Mouse (Mus musculus) 416B (cell line): ENCODE measurements around the gene Sf1.

Experiments
- DNase-seq: peaks from one replicate; pipeline ENCODE4 v3.0.0; 2011; ENCODE audit warnings: low read depth

Gene Sf1

DNA sequence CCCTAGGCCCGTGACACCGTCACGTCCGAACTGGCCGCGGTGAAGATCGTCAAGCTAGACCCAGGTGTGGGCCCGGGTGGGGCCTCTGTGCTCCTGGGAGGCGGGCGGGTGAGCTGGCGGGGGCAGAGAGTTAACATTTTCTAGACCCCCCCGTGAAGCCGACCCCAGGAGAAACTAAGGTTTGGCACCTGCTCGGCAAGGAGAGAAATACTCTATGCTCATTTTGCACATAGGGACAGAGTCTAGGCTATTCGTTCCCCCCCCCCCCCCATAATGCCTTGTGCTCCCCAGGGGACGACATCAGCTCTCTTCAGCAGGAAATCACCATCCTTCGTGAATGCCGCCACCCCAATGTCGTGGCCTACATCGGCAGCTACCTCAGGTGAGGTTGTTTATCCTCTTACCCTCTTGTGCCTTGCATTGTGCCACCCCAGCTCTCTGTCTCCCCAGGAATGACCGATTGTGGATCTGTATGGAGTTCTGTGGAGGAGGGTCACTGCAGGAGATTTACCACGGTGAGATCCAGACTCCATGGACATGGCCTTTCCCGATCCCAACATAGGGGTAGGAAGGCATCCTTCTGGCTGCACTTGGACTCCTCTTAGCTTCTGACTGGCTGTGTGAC lies 21.9 kb upstream of the Sf1 start:
- DNase-seq, result no peak

DNA sequence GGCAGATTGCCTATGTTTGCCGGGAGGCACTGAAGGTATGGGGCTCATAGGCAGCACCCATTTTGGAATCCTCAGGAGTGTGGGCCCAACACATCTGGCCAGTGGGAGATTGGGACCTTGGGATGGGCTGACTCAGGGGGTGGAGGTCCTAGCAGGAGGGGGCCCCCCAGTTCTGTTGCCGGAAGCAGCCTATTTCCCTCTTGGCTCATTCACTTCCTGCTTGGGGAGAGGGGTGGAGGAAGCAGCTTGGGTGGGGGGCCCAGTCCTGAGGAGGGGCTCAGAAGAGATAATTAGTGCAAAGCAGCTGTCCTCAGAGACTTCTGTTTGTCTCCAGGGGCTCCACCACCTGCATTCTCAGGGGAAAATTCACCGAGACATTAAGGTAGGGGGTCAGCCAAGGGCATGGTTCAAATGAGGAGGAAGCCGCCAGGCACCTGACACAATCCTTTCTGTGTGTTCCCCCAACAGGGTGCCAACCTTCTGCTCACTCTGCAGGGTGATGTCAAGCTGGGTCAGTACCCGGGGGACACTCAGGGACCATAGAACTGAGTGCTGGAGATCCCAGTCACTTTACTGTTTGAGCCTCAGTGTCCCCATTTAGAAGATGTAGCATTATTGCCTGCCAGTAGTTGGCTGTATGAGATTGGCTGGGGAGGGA lies 21.1 kb upstream of the Sf1 start:
- no peak for DNase-seq

DNA sequence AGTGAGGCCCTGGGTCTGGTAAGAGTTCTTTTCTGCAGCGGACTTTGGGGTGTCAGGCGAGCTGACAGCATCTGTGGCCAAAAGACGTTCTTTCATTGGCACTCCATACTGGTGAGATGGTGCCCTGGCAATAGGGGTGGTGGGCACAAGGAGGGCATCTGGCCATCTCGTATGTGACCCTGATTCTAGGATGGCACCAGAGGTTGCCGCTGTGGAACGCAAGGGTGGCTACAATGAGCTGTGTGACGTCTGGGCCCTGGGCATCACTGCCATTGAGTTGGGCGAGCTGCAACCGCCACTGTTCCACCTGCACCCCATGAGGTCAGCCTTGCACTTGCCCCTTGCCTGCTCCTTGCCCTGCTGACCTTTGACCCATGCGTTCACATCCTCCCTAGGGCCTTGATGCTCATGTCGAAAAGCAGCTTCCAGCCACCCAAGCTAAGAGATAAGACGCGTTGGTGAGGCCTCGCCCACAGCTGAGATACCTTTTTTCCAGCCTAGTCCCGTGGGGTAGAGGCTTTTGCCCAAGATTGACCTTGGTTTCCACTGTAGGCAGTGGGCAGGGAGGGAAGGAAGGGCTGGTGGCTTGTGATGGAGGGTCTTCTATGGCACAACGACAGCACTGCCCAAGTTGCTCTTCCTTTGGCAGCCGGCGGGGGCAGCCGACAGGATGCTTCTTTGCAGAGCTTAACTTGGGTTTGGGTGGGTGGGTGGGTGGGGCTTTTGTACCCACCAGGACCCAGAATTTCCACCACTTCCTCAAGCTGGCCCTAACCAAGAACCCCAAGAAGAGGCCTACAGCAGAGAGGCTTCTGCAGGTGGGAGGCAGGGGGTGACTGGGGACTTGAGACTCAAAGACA lies 20.2 kb upstream of the Sf1 start:
- no peak for DNase-seq

DNA sequence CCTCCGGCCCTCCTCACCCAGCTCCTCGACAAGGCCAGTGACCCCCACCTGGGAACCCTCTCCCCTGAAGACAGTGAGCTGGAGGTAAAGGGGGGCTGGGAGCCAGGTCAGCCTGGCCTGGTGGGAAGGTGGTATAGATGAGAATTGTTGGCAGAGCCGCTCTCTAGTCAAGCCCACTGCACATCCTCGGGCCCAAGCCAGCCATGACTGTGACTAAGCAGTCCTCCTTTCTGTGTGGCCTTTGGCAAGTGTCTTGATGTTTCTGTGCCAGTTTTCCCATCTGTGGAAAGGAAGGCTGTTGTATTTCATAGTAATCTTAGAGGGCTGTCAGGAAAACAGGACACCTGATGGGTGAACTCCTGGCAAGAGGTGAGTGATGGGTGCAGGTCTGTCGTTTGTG lies 19.5 kb upstream of the Sf1 start:
- DNase-seq, result no peak

DNA sequence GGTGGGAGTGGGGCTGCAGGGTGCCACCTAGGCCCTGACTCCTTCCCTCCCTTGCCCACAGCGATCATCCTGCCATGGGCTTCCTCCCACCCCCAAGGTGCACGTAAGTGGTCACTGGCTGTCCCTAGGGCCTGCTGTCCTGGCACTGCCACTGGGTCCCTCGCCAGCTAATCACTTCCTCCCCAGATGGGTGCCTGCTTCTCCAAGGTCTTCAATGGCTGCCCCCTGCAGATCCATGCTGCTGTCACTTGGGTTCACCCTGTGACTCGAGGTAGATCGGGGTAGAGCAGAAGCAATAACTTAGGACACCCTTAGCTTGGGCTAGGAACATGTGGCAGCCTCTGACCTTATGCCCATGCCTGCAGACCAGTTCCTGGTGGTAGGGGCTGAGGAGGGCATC lies 17.5 kb upstream of the Sf1 start:
- DNase-seq, result no peak

DNA sequence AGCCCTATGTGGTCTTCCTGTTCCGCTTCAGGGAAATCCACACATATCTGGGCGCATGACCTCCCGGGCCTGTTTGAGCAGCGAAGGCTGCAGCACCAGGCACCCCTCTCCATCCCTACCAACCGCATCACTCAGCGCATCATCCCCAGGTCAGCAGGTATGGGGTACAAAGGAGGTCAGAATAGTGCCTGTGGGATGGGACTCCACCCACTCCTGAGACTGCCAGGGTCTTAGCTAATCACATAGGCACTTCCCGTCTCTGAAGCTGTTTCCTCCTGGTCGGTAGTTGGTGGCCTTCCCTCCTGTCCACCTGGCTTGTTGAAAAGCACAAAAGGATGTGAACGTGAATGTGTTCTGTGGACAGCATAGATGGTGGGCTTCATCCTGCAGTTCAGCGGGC lies 16.8 kb upstream of the Sf1 start:
- DNase-seq, result no peak

DNA sequence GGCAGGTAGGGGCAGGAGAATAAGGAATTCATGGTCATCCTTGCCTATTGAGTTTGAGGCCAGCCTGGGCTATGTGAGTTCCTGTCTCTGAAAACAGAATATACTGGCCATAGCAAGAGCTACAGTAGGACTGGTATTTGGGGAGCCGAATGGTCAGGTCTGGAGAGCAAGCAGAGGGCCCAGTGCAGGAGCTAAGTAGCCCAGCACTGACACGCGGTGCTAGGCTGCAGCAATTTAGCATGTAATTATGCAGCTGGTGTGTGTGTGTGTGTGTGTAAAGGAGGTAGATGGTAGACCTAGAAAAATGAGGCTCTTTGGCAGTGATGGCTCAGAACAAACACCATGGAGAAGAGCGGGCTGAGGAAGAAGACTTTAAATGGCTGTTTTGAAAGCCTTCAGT lies 15.9 kb upstream of the Sf1 start:
- no peak for DNase-seq

DNA sequence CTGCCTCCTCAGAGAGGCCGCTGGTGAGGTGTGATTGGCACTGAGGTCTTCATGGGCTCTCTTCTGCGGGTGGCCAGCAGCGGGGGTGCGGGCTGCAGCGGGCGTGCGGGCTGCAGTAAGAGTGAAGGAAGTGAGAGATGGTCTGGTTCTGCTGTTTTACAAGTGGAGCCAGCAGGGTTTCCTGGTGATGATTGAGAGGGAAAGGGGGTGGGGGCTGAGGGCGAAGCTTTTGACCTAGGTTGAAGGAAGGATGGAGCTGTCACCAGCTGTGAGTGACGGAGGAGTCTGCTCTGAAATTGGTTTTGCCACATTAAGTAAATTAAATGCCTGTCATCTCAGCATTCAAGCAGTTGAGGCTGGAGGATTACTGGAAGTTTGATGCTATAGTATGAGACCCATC lies 14.8 kb upstream of the Sf1 start:
- DNase-seq, result peak; percentile 50

DNA sequence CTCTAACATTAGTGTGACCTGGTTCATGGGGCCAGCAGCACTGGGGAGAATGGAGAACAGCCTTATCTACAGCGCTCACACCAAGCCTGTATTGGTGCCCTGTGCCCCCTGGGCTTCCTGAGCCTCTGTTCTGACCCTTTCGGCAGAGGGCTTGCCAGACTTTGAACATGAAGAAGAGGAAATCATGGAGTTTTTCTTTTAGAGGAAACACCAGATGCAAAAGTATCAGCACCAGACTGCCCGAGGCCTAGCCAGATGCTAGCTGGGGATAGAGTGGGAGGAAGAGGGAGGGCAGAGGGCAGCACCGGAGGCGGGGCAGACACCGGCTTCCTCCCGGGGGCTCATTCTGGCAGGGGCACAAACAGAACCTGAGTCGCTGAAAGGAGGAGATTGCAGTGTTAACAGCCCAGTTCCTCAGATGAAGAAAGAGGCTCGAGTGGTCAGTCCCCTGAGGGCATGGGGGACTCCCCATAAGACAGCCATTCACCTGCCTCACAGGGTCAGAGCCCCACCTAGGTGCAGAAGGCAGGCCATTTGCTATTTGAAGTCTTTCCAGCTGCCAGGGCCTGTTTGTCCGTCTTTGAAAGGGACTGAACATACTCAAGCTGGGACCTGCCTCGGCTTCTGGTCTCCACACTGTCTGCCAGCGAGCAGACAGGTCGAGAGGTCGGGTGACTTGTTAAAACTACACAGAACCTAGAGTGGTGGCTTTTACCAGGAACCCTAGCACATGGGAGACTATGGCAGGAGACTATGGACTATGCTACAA lies 14.1 kb upstream of the Sf1 start:
- peak; percentile 79 for DNase-seq

DNA sequence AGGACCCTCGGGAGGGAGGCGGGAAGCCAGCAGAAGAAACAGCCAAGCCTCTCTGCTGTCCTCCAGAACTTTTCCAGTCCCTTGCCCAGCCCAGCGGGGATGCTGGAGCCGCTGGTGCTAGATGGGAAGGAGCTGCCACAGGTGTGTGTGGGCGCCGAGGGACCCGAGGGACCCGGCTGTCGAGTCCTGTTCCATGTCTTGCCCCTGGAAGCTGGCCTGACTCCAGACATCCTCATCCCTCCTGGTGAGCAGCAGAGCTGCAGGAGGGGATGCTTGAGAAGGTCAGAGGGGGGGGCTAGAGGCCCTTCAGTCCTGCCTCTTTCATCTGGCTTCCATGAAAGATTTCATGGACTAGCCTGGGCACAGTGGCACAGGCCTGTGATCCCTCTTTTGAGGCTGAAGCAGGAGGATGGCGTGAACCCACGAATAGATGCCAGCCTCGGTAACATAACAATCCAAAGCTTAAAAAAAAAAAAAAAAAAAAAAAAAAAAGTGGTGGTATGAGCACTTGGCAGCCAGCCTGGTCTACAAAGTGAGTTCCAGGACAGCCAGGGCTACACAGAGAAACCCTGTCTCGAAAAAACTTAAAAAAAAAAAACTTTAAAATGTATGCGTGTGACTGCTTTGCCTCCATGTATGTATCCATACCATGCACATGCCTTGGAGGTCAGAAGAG lies 11.9 kb upstream of the Sf1 start:
- DNase-seq, result no peak

DNA sequence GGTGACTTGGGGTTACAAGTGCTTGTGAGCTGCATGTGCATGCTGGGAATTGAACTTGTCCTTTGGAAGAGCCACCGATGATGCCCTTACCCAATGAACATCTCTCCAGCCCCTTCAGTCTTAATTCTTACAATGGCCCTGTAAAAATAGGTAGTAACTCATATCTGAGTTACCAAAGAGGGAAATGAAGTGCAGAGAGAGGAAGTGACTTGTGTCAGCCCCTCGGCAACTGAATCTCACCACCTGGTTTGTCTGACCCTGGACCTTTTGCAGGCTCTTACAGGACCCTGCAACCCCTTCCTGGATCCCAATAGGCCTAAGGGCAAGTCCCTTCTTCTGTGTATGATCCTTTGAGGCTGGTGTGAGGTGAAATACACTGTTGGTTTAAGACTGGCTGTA lies 11.4 kb upstream of the Sf1 start:
- DNase-seq, result peak; percentile 40

DNA sequence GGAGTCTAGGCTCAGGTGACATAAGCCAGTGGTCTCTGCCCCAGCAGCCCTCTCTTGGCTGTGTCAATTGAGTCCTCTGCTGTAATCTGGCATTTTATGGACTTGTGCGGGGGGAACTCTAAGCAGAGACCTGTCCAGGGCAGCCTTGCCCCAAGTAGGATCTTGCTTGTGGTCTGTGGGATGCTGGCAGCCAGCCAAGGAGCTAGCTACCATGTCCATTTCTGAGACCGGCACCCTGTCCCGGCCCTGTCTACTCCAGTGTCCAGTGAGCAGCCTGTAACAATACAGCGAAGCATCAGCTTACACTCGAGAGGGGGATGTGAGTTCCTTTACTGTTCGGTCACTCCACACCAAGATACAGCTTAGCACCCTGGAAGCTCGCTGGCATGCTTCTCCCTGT lies 9.5 kb upstream of the Sf1 start:
- no peak for DNase-seq

DNA sequence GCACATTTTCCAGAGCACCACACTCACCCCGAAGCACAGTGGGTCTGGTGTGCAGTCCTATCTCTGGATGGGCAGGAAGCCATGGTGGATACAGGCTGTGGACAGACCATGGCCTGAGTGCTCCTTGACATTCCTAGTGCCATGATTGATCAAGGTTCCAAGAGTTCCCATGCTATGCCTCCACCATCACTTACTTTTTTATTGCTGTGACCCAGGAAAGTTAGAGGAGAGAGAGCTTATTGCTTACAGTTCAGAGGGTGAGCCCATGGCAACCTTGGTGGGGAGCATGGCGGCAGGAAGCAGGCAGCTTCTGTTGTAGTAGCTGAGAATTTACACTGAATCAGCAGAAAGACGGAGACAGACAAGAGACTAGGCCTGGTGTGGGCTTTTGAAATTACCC lies 2.2 kb upstream of the Sf1 start:
- no peak for DNase-seq

DNA sequence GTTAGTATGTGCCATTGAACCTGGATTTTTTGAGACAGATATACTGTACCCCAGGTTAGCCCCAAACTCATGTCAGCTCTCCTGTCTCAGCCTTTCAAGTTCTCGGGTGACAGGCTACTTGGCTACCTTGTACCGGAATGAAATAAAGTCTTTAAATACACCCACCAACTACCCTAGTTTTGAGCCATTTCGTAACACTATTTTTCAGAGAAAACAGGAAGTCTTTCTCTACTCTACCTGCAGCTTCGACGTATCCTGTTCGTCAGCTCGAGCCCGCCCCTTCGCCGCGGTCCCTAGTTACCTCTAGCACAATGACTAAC lies 439 bp upstream of the Sf1 start:
- DNase-seq, result no peak

DNA sequence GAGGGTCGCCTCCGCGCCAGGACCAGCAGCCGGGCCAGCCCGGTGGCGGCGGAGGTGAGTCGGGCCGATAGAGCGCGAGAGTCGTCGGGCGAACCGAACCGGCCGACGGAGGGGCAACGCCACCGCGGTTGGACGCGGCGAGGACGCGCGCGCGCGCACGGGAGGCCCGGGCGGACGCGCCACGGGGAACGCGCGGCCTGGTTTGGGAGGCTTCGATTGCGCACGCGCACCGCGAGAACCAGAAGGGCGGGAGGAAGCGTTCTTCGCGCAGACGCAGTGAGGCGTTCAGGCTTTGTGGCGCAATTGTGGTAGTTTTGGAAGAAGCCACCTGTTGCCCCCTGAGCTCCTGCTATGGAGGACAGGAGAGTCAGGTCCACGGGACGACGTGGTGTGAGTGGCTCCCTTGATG lies 831 bp downstream of the Sf1 start:
- DNase-seq, result peak; percentile 89

DNA sequence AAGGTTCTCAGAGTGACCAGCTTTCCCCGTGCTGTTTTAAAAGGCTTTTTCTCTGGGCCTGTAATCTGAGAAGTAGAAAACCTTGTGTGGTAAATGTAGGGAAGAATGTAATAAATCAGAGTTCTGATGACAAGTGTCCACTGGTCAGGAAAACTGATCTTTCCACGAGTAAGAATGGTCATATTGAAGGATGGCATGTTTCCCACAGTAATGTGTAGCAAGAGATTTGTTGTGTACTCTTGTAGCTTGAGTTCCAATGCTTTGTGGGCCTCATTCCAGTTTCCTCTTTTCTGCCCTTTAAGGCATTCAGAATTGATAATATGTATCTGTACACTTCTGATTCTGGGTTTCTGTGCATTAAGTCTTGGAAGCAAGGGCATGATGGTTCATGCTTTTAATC lies 1.4 kb downstream of the Sf1 start:
- peak; percentile 28 for DNase-seq

DNA sequence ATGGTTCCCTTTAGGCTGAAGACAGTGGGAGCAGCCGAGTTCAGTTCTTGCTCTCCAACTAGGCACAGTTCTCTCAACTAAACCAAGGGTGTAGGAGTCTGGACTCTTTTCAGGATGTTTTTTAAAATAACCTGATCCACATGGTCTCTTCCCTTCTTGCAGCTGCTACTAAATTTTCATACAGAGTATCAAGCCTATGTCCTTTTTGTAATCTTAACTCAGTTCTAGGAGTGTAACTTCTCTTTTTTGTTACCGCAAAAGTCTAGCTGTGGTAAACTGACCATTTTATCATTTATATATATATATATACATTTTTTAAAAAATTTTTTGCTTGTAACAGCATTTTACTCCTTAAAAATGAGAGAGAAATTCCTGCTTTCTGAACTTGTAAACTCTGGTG lies 6.7 kb downstream of the Sf1 start:
- DNase-seq, result no peak

DNA sequence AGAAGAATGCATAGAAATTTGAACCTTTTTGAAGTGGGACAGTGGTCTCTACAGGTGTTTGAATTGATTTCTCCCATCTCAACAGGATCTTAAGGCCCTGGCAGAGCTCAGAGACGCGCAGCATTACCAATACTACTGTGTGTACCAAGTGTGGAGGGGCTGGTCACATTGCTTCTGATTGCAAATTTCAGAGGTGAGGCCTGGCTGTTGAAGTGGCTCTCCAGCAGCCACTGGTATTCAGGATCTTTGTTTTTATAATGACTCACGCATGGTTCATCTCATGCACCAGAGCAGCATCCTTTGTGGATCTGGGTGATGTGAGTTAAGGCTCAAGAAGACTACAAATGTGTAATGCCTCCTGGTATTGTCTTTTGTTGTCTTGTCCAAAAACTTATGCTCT lies 8.9 kb downstream of the Sf1 start:
- DNase-seq, result peak; percentile 53

DNA sequence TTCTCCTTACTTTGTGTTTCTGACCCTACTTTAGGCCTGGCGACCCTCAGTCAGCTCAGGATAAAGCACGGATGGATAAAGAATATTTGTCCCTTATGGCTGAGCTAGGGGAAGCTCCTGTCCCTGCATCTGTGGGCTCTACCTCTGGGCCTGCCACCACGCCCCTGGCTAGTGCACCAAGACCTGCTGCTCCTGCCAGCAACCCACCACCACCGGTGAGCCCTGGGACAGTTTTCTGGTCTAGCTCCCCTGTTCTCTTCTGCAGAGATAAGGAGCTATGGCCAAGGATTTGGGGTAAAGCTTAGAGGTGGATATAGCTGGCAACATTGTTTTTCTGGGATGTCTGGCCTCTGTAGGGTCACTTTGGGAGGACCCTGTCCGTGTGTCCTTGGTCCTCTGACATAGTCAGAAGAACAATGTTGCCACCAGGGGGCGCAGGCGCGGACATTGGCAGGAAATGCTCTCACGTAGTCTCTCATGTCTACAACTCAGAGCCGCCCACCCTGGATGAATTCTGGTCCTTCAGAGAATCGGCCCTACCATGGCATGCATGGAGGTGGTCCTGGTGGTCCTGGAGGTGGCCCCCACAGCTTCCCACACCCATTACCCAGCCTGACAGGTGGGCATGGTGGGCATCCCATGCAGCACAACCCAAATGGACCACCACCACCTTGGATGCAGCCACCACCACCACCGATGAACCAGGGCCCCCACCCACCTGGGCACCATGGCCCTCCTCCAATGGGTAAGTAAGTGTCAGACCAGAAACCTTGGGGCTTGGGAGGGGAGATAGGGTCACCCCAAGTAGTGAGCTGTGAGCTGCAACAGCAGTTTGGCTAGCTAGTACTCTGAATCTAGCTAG lies 10.3 kb downstream of the Sf1 start:
- peak; percentile 67 for DNase-seq

DNA sequence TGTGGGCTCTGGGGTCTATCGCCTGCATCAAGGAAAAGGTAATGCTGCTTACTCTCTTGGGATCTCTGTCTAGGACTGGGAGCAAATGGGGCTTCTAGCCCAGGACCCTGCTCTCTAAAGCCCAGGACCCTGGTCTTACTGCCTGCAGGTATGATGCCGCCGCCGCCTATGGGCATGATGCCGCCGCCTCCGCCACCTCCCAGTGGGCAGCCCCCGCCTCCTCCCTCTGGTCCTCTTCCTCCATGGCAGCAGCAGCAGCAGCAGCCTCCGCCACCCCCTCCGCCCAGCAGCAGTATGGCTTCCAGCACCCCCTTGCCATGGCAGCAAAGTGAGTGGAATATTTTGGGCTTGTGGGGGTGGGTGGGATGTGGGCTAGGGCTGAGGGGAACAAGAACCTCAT lies 11.1 kb downstream of the Sf1 start:
- DNase-seq, result no peak
